Mouse (Mus musculus) embryonic facial prominence, embryonic 12.5 days (tissue): Measurements from ENCODE around the gene Bmx. TPM values are rescaled to one million over a fixed set of nuclear protein-coding genes. Genes with fewer than 3 reads are reported as not detected.

Experiments
- ATAC-seq: fragments of 200-750 bp; cut with Nextera tagmentation; 2 replicates; pipeline ENCODE4 v1.8.0; 2017; ENCODE audit not compliant: insufficient number of reproducible peaks, insufficient read depth, low FRiP score, low TSS enrichment
- H3K27ac ChIP-seq: fragments of 300-500 bp; sonication (generic); 2 replicates; pipeline ENCODE4 v1.5.1; 2016; ENCODE audit warnings: mild to moderate bottlenecking
- H3K27me3 ChIP-seq: fragments of 300-500 bp; sonication (generic); 2 replicates; pipeline ENCODE4 v1.6.1; 2016; ENCODE audit warnings: mild to moderate bottlenecking, moderate library complexity
- H3K36me3 ChIP-seq: fragments of 300-500 bp; sonication (generic); 2 replicates; pipeline ENCODE4 v1.6.1; 2016; ENCODE audit warnings: mild to moderate bottlenecking
- H3K4me1 ChIP-seq: fragments of 300-500 bp; sonication (generic); 2 replicates; pipeline ENCODE4 v1.6.1; 2016
- H3K4me2 ChIP-seq: fragments of 300-500 bp; sonication (generic); replicated peaks from 2 replicates; pipeline ENCODE4 v1.6.1; 2016; ENCODE audit warnings: mild to moderate bottlenecking, moderate library complexity
- H3K4me3 ChIP-seq: fragments of 300-500 bp; sonication (generic); 2 replicates; pipeline ENCODE4 v1.5.1; 2016; ENCODE audit warnings: mild to moderate bottlenecking
- H3K9ac ChIP-seq: fragments of 300-500 bp; sonication (generic); 2 replicates; pipeline ENCODE4 v1.6.1; 2016; ENCODE audit warnings: mild to moderate bottlenecking, moderate library complexity
- H3K9me3 ChIP-seq: fragments of 300-500 bp; sonication (generic); 2 replicates; pipeline ENCODE4 v1.6.1; 2016; ENCODE audit warnings: mild to moderate bottlenecking, moderate library complexity
- WGBS: fragments of 180-500 bp; shearing (Covaris S2); methylation state at CpG from one replicate; pipeline ENCODE4 v1.1.7; 2016; 5-methylcytosine and 5-hydroxymethylcytosine counted together
- polyA plus RNA-seq: library from polyadenylated mRNA; unstranded; fragments of >200 nt; fragmentation: Nextera tagmentation; extraction: Ambion mirVana; gene quantifications from 2 replicates; pipeline ENCODE4 v1.2.1, GENCODE M21; 2016

Gene Bmx
- polyA plus RNA-seq, 1 experiment from 2014 or later: 0.47 TPM

DNA sequence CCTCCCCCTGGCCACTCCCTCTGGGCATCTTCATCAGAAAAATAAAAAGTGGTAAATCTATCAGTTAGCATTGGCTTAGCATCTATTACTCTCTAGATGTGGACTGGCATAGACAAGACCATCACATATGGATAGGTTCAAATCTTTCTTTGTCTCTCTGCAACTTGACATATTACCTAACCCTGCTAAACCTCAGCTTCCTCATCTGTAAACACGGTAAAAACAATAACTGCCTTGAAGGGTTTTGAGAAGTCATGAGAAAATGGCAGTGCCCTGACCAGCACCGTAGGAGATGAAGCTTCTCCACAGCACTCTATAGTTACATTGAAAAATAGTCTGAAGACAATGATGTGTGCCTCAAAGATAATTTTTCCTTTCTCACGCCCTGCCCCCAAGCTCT, 1.5 kb downstream of the Bmx start:
- Histone ChIP-seq H3K9ac (no peak overlapping the region), H3K4me1 (no peaks in the 10 kb centered on the region), H3K36me3 (no peaks in the 10 kb centered on the region), H3K27ac (no peak overlapping the region), H3K9me3 (no peaks in the 10 kb centered on the region), H3K4me3 (no peak overlapping the region), H3K27me3 (peaks cover 3% of the 10 kb centered on the region; the same call in 1 of the 2 replicates), H3K4me2 (no peak overlapping the region)
- ATAC-seq: no peak
- 80% methylated on average over 3 of the region's 3 CpGs for WGBS

DNA sequence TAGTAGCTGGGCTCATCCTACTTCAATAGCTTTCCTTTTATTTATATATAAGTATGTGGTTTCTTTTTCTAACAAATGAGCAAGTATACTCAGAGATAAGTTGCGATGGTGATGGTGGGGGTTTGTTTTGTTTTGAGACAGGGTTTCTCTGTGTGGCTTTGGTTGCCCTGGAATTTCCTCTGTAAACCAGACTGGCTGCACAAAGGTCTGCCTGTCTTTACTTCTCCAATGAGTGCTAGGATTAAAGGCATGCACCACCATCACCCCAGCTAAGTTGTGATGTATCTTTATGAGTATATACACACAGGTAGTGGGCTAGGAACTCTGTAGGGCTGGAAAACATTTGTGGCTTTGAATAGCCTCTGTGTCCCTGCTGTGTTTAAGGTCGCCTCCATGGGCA, 11.3 kb downstream of the Bmx start:
- 42% methylated on average over 2 of the region's 2 CpGs for WGBS
- no peak overlapping the region for H3K4me3 ChIP-seq
- H3K27me3 ChIP-seq: peaks cover 15% of the 10 kb centered on the region

GRCm38 (mm10) chrX:164245714-164246113, 12.3 kb downstream of the Bmx start:
- Histone ChIP-seq H3K4me2 (0 out of 2 replicates have a peak overlapping the region, but pooled peaks have one; percentile 13), H3K36me3 (no peaks in the 10 kb centered on the region), H3K9ac (no peak overlapping the region), H3K4me3 (no peak overlapping the region), H3K9me3 (no peaks in the 10 kb centered on the region), H3K4me1 (no peaks in the 10 kb centered on the region), H3K27ac (no peak overlapping the region), H3K27me3 (peaks cover 13% of the 10 kb centered on the region)
- WGBS: 20% methylated on average over 5 of the region's 5 CpGs
- no peak for ATAC-seq

More for the DNA sequence above, 11.3 kb downstream of the Bmx start:
- no peak overlapping the region for H3K9ac ChIP-seq
- H3K4me1 ChIP-seq: no peaks in the 10 kb centered on the region
- ATAC-seq: no peak
- H3K36me3 ChIP-seq: no peaks in the 10 kb centered on the region
- no peak overlapping the region for H3K4me2 ChIP-seq
- no peak overlapping the region for H3K27ac ChIP-seq
- no peaks in the 10 kb centered on the region for H3K9me3 ChIP-seq

GRCm38 (mm10) chrX:164233380-164233779, 24.6 kb downstream of the Bmx start:
- no peak overlapping the region for H3K27ac ChIP-seq

DNA sequence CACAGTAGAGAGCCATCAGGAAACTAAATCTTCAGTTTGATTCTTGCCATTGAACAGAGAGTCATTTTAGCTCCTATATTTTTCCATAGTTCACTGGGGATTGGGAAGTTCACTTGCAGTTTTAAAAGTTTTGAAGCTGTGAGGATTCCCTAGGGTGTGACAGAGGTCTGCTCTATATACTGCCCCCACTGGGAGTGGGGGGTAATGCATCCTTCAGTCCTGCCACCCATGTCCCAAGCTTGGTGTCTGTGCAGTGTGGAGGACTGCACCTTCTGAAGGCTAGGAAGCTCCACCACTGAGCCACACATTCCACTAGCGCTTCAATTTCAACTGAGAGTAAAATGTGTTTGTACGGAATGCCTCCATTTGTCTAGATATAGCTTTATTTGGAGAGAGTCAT, 36.0 kb downstream of the Bmx start:
- WGBS: 66% methylated on average over 2 of the region's 2 CpGs
- H3K9me3 ChIP-seq: no peaks in the 10 kb centered on the region
- H3K4me1 ChIP-seq: no peaks in the 10 kb centered on the region
- no peaks in the 10 kb centered on the region for H3K36me3 ChIP-seq
- no peak for ATAC-seq
- H3K4me3 ChIP-seq: no peak overlapping the region
- no peak overlapping the region for H3K4me2 ChIP-seq
- H3K9ac ChIP-seq: no peak overlapping the region
- no peak overlapping the region for H3K27ac ChIP-seq
- H3K27me3 ChIP-seq: no peaks in the 10 kb centered on the region

More at GRCm38 (mm10) chrX:164233380-164233779, 24.6 kb downstream of the Bmx start:
- WGBS: 53% methylated on average over 8 of the region's 8 CpGs
- ATAC-seq: no peak
- 0 out of 2 replicates have a peak, but pooled peaks cover 5% of the 10 kb centered on the region for H3K27me3 ChIP-seq
- no peak overlapping the region for H3K4me2 ChIP-seq
- H3K9me3 ChIP-seq: no peaks in the 10 kb centered on the region
- H3K36me3 ChIP-seq: no peaks in the 10 kb centered on the region
- no peak overlapping the region for H3K9ac ChIP-seq
- no peak overlapping the region for H3K4me3 ChIP-seq
- no peaks in the 10 kb centered on the region for H3K4me1 ChIP-seq

DNA sequence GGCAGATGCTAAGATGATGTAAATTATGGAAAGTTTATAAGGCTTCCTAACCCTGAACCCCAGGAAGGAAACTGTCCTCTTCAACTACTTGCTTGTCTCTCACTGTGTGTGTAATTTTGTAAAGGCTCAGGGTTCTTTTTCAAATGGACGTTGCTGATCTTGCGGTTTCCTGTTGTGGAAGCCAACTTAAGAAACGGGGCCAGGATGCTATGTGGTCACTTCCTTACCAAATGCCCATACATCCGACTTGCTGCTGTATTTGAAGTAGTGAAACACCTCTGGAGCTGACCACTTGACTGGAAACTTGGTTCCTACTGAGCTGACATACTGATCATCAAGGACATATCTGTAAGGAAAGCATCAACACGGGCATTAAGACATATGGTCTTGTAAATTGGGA, 57.4 kb downstream of the Bmx start:
- Histone ChIP-seq H3K36me3 (no peaks in the 10 kb centered on the region), H3K27ac (no peak overlapping the region), H3K4me1 (no peaks in the 10 kb centered on the region), H3K4me2 (no peak overlapping the region), H3K9me3 (no peaks in the 10 kb centered on the region), H3K9ac (no peak overlapping the region), H3K4me3 (no peak overlapping the region), H3K27me3 (no peaks in the 10 kb centered on the region)
- no peak for ATAC-seq
- 79% methylated on average over 5 of the region's 5 CpGs for WGBS

DNA sequence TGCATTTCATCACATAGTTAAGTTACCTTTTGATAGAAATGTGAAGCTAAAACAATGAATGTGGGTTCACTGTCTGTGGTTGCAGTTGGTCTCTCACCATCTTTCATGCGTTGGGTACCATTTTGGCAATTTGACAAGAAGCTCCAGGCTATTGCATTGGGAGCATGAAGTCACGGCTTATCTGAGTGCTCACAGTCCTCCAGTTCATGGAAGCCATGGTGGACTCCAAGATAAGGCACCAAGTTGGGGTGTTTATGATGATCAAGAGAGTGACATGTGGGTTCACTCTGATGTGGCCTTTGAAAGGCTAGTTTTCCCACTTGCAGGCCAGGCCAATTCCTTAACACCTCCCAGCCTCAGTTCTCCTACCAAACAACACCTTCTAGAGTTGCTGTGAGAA, 60.3 kb downstream of the Bmx start:
- H3K27me3 ChIP-seq: no peaks in the 10 kb centered on the region
- no peak for ATAC-seq
- WGBS: 85% methylated on average over 2 of the region's 2 CpGs

GRCm38 (mm10) chrX:164189880-164190279, 68.1 kb downstream of the Bmx start:
- Histone ChIP-seq H3K9ac (no peak overlapping the region), H3K4me1 (no peaks in the 10 kb centered on the region), H3K27ac (no peak overlapping the region), H3K4me3 (no peak overlapping the region), H3K36me3 (no peaks in the 10 kb centered on the region), H3K27me3 (0 out of 2 replicates have a peak, but pooled peaks cover 2% of the 10 kb centered on the region), H3K4me2 (no peak overlapping the region), H3K9me3 (no peaks in the 10 kb centered on the region)
- ATAC-seq: no peak

More for the DNA sequence above, 60.3 kb downstream of the Bmx start:
- Histone ChIP-seq H3K4me3 (no peak overlapping the region), H3K4me2 (no peak overlapping the region), H3K9ac (no peak overlapping the region), H3K4me1 (no peaks in the 10 kb centered on the region), H3K9me3 (no peaks in the 10 kb centered on the region), H3K27ac (no peak overlapping the region), H3K36me3 (no peaks in the 10 kb centered on the region)

- Histone ChIP-seq H3K27ac (no peak overlapping the region), H3K4me2 (no peak overlapping the region), H3K9me3 (no peaks in the 10 kb centered on the region), H3K36me3 (no peaks in the 10 kb centered on the region), H3K27me3 (0 out of 2 replicates have a peak, but pooled peaks cover 2% of the 10 kb centered on the region), H3K9ac (no peak overlapping the region), H3K4me1 (no peaks in the 10 kb centered on the region), H3K4me3 (no peak overlapping the region)
- no peak for ATAC-seq
- WGBS: 27% methylated on average over 3 of the region's 3 CpGs
These were observed 74.1 kb downstream of the Bmx start for GRCm38 (mm10) chrX:164183844-164184243.

DNA sequence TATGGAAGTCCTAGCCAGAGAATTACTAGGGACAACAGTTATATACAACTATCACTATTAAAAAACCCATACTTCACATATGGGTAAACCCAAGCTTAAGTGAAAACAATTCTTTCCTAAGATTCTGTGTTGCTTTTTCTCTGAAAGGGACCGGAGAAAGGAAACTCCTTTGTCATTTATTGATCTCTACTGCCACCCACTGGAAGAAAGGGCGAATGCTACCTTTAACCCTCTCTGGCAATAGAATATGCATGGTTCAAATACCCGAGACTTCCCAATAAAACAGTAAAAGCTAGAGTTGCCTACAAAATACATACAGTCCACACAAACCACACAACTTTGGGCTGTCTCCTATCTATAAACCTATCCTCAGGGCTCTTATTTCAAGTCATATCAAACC, 78.2 kb downstream of the Bmx start:
- Histone ChIP-seq H3K4me3 (no peak overlapping the region), H3K9me3 (no peaks in the 10 kb centered on the region), H3K36me3 (no peaks in the 10 kb centered on the region), H3K4me2 (no peak overlapping the region), H3K27me3 (0 out of 2 replicates have a peak, but pooled peaks cover 4% of the 10 kb centered on the region), H3K27ac (no peak overlapping the region), H3K9ac (no peak overlapping the region), H3K4me1 (no peaks in the 10 kb centered on the region)
- 10% methylated on average over 3 of the region's 3 CpGs for WGBS
- ATAC-seq: no peak

- H3K4me2 ChIP-seq: no peak overlapping the region
- 93% methylated on average over 2 of the region's 2 CpGs for WGBS
- H3K27me3 ChIP-seq: 0 out of 2 replicates have a peak, but pooled peaks cover 4% of the 10 kb centered on the region
- no peak overlapping the region for H3K27ac ChIP-seq
- H3K9ac ChIP-seq: no peak overlapping the region
- H3K36me3 ChIP-seq: no peaks in the 10 kb centered on the region
- H3K4me3 ChIP-seq: no peak overlapping the region
- no peak for ATAC-seq
- H3K4me1 ChIP-seq: no peaks in the 10 kb centered on the region
- H3K9me3 ChIP-seq: no peaks in the 10 kb centered on the region
These were observed 79.1 kb downstream of the Bmx start for GRCm38 (mm10) chrX:164178856-164179255.

GRCm38 (mm10) chrX:164175780-164176179, 82.2 kb downstream of the Bmx start:
- H3K27ac ChIP-seq: no peak overlapping the region
- no peak for ATAC-seq
- WGBS: 62% methylated on average over 2 of the region's 2 CpGs
- no peak overlapping the region for H3K4me3 ChIP-seq
- no peak overlapping the region for H3K4me2 ChIP-seq
- no peaks in the 10 kb centered on the region for H3K9me3 ChIP-seq
- H3K27me3 ChIP-seq: 0 out of 2 replicates have a peak, but pooled peaks cover 6% of the 10 kb centered on the region
- no peak overlapping the region for H3K9ac ChIP-seq
- no peaks in the 10 kb centered on the region for H3K4me1 ChIP-seq
- no peaks in the 10 kb centered on the region for H3K36me3 ChIP-seq

GRCm38 (mm10) chrX:164175311-164175710, 82.7 kb downstream of the Bmx start:
- ATAC-seq: no peak
- WGBS: 86% methylated on average over 1 of the region's 1 CpGs
- H3K27me3 ChIP-seq: 0 out of 2 replicates have a peak, but pooled peaks cover 6% of the 10 kb centered on the region

More at GRCm38 (mm10) chrX:164175311-164175710, 82.7 kb downstream of the Bmx start:
- Histone ChIP-seq H3K36me3 (no peaks in the 10 kb centered on the region), H3K9ac (no peak overlapping the region), H3K27ac (no peak overlapping the region), H3K4me1 (no peaks in the 10 kb centered on the region), H3K9me3 (no peaks in the 10 kb centered on the region), H3K4me2 (no peak overlapping the region), H3K4me3 (no peak overlapping the region)
